Mouse (Mus musculus) liver, postnatal 0 days (tissue): ENCODE data around the gene Bcr.

Source experiments
- CTCF ChIP-seq: sonication (generic); IDR thresholded peaks from 2 replicates; pipeline ENCODE4 v1.5.1; 2016; ENCODE audit warnings: antibody characterized with exemption, low read depth
- EP300 ChIP-seq: IDR thresholded peaks from 2 replicates; pipeline ENCODE4 v1.6.1; 2016; ENCODE audit warnings: antibody characterized with exemption, low read depth, mild to moderate bottlenecking

GRCm38 (mm10) chr10:75151311-75151710, 90.9 kb downstream of the Bcr start:
- TF ChIP-seq CTCF (peak; percentile 91), EP300 (no peak)
